Mouse (Mus musculus) adrenal gland, postnatal 25 days (tissue): Measurements from ENCODE around the gene Vmn1r127. TPM values are rescaled to one million over a fixed set of nuclear protein-coding genes. Genes with fewer than 3 reads are reported as not detected.
"Not testable (repeated sequence)": the region's sequence is repeated elsewhere in the genome, so short reads cannot be mapped to it uniquely, and the experiment has no call there.

Experiments used
- DNase-seq: peaks from one replicate; pipeline ENCODE4 v3.0.0; 2021; ENCODE audit warnings: mixed read lengths
- long read RNA-seq: library from polyadenylated mRNA; stranded (forward); transcript quantifications from one replicate; pipeline ENCODE4 v2.0.0, GENCODE M21; 2021
- total RNA-seq: library from RNA; stranded (reverse); gene quantifications from 2 replicates; pipeline ENCODE4 v1.2.3, GENCODE M21; 2021

The Vmn1r127 gene
- total RNA-seq = not detected in 2 replicates
- long read RNA-seq = 0 reads

DNA sequence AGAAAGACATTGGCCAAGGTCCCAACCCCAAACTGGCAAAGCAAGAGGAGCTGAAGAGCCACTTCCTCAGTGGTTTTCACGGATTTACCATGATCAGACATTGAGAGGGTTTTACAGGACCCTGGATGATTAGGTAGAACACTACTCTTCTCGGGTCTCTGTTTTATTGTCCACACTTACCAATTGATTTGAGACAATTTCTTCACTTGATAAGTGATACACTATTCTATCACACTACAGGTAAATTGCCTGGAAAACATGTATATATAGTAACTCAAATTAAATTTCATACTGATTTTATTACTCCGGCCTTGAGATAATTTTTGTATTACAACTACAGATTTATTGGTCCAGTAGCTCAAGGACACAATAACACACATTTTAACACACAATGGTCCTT, at the start of gene Vmn1r127:
Gene Vmn1r127, minus strand, starts transcription at position 101 of the 400 bp plus-strand sequence.
- not testable (repeated sequence) for DNase-seq

DNA sequence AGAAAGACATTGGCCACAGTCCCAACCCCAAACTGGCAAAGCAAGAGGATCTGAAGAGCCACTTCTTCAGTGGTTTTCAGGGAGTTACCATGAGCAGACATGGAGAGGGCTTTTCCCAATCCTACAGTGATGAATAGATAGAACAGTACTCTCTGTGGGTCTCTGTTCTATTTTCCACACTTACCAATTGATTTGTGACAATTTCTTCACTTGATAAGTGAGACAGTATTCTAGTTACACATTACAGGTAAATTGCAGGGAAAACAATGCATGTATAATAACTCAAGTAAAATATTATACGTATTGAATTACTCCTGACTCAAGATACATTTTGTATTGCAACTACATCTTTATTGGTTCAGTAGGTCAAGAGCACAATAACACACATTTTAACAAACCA, 41.5 kb upstream of the Vmn1r127 start, which contains the start of gene Vmn1r129:
Gene Vmn1r129, minus strand, starts transcription at position 101 of the 400 bp plus-strand sequence.
- not testable (repeated sequence) for DNase-seq

DNA sequence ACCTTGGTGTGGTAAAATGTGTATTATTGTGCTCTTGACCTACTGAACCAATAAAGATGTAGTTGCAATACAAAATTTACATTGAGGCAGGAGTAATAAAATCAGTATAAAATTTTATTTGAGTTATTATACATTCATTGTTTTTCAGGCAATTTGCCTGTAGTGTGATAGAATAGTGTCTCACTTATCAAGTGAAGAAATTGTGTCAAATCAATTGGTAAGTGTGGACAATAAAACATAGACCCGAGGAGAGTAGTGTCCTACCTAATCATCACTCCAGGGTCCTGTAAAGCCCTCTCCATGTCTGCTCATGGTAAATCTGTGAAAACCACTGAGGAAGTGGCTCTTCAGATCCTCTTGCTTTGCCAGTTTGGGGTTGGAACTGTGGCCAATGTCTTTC, 29.4 kb upstream of the Vmn1r127 start, which contains the start of gene Vmn1r128:
Gene Vmn1r128, plus strand, starts transcription at position 301 of the 400 bp plus-strand sequence.
- not testable (repeated sequence) for DNase-seq

DNA sequence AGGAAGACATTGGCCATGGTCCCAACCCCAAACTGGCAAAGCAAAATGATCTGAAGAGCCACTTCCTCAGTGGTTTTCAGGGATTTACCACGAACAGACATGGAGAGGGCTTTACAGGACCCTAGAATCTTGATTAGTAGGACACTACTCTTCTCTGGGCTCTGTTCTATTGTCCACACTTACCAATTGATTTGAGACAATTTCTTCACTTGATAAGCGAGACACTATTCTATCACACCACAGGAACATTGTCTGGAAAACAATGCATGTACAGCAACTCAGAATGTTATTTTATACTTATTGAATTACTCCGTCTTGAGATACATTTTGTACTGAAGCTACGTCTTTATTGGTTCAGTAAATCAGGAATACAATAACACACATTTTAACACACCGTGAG, 18.3 kb downstream of the Vmn1r127 start, which contains the start of gene Vmn1r126:
Gene Vmn1r126, minus strand, starts transcription at position 101 of the 400 bp plus-strand sequence.
- DNase-seq = not testable (repeated sequence)

DNA sequence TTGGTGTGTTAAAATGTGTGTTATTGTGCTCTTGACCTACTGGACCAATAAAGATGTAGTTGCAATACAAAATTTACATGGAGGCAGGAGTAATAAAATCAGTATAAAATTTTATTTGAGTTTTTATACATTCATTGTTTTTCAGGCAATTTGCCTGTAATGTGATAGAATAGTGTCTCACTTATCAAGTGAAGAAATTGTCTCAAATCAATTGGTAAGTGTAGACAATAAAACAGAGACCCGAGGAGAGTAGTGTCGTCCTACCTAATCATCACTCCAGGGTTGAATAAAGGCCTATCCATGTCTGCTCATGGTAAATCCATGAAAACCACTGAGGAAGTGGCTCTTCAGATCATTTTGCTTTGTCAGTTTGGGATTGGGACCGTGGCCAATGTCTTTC, 47.8 kb downstream of the Vmn1r127 start, which contains the start of gene Vmn1r125:
Gene Vmn1r125, plus strand, starts transcription at position 301 of the 400 bp plus-strand sequence.
- DNase-seq = not testable (repeated sequence)

Other genes with a start within 250 kb of the Vmn1r127 start
- not detected in 2 replicates for gene Vmn1r121, start 221.3 kb downstream of the Vmn1r127 start, total RNA-seq
- not detected in 2 replicates for gene Vmn1r122, start 185.7 kb downstream of the Vmn1r127 start, total RNA-seq
- not detected in 2 replicates for gene Vmn1r123, start 157.7 kb downstream of the Vmn1r127 start, total RNA-seq
- not detected in 2 replicates for gene Gm5157, start 129.4 kb downstream of the Vmn1r127 start, total RNA-seq
- not detected in 2 replicates for gene Vmn1r124, start 59.2 kb downstream of the Vmn1r127 start, total RNA-seq
- gene Vmn1r125, start 47.7 kb downstream of the Vmn1r127 start, total RNA-seq = not detected in 2 replicates
- not detected in 2 replicates for gene Vmn1r126, start 18.4 kb downstream of the Vmn1r127 start, total RNA-seq
- gene Vmn1r128, start 29.5 kb upstream of the Vmn1r127 start, total RNA-seq = not detected in 2 replicates
- gene Vmn1r129, start 41.4 kb upstream of the Vmn1r127 start, total RNA-seq = not detected in 2 replicates
- gene Gm6882, start 112.9 kb upstream of the Vmn1r127 start, total RNA-seq = not detected in 2 replicates
- gene Vmn1r130, start 191.9 kb upstream of the Vmn1r127 start, total RNA-seq = not detected in 2 replicates
- not detected in 2 replicates for gene Vmn1r131, start 226.2 kb upstream of the Vmn1r127 start, total RNA-seq